Mouse (Mus musculus): Measurements from ENCODE around the gene 1700042G07Rik.
A peak's percentile ranks its signal among the peaks of the same experiment; 100 is the strongest.
"Not testable (repeated sequence)": the region's sequence is repeated elsewhere in the genome, so short reads cannot be mapped to it uniquely, and the experiment has no call there.

1700042G07Rik gene

GRCm38 (mm10) chr4:116204422-116204821 is 31.2 kb downstream of the 1700042G07Rik start:
- DNase-seq (ENCODE audit: low read depth in 2 of 2, low spot score in 2 of 2), result no peak

- DNase-seq (ENCODE audit: low read depth in 2 of 2, low spot score in 2 of 2), result no peak
These were observed 33.4 kb downstream of the 1700042G07Rik start for GRCm38 (mm10) chr4:116206531-116206930.

DNA sequence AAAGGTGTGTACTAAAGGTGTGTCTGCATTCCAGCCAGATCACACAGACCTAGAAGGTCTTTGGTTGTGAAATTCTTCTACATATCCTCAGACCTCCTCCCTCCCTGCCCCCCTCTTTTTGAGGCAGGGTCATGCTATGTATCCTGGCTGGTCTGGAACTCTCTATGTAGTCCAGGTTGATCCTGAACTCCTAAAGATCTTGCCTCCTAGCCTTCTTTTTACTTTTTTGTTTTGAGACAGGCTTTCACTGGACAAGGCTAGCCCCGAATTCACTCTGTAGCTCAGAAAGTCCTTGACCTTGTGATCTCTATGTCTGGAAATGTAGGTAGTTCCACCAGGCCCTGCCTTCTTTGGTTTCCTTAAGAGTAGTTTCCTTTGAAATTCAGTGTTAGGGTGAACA is 35.7 kb downstream of the 1700042G07Rik start:
- DNase-seq (ENCODE audit: low read depth in 2 of 2, low spot score in 2 of 2), result no peak

DNA sequence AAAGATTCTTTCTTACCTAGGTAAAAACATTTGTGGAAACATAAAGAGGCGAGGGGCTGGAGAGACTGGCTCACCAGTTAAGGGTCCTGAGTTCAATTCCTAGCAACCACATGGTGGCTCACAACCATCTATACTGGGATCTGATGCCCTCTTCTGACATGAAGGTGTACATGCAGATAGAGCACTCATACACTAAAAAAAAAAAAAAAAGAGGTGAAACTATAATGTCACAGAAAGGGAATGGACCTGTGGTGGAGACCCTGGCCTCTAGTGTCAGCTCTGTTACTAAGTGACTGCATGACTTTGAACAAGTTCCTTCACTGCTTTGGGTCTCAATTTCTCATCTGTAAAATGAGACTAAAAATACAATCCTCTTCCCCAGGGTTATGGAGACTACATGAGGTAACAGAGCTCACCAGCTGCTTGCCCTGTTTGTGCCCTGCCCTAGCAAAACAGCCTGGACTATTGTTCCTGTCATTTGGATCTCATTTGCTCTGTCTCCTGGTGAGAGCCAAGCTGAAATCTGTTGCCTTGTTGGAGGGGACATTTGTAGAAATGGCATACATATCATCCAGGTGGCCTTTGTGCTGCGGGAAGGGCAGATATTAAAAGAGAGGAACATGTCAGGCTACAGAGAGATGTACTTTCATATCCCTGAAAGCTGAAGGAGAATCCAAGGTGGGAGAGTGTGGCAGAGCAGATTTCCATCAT is 42.9 kb downstream of the 1700042G07Rik start:
- DNase-seq (ENCODE audit: low read depth in 2 of 2, low spot score in 2 of 2), result no peak

- DNase-seq (ENCODE audit: low read depth in 2 of 2, low spot score in 2 of 2), result no peak
These were observed 43.9 kb downstream of the 1700042G07Rik start for GRCm38 (mm10) chr4:116217046-116217445.

DNA sequence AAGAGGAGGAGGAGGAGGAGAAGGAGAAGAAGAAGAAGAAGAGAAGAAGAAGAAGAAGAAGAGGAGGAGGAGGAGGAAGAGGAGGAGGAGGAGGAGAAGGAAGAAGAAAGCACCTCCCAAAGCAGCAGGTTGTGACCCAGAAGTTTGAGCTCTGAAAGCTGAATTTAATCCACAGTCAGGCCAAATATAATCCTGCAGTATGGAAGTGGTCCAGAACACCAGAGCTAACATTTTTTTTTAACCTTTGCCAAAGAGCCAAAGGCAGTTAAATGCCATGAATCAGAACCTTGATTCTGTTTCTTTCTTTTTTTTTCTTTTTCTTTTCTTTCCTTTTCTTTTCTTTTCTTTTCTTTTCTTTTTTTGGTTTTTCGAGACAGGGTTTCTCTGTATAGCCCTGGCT is 44.5 kb downstream of the 1700042G07Rik start:
- DNase-seq (ENCODE audit: low read depth in 2 of 2, low spot score in 2 of 2), result not testable (repeated sequence)

GRCm38 (mm10) chr4:116219056-116219455 is 45.9 kb downstream of the 1700042G07Rik start:
- no peak for DNase-seq (ENCODE audit: low read depth in 2 of 2, low spot score in 2 of 2)

DNA sequence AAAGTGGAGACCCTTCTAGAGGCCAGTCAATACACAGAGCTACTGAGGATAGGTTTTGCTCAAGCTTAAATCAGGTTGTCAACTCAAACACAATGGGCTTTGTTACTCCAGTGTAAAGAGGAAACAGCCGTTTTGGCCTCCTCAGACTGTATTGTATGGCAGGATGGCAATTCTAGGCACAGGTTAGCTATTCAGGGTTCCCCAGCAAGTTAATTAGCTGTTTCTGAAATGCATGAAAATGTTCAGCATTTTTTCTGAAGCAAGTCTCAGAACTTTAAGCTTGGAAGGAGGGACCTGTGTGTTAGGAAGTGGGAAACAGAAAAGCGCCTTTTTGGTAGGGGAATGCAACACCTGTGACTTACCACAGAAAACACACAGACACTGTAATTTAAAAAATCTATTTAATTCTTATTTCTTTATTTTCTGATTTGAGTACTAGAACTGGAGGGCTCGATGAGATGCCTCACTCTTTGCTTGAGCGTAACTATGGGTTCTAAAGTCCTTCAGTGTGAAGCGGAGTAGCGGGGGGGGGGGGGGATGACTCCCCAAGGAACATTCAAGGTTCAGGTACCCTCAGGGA is 47.0 kb downstream of the 1700042G07Rik start:
- no peak for DNase-seq (ENCODE audit: low read depth in 2 of 2, low spot score in 2 of 2)

- DNase-seq (ENCODE audit: low read depth in 2 of 2, low spot score in 2 of 2), result no peak
These were observed 47.6 kb downstream of the 1700042G07Rik start for GRCm38 (mm10) chr4:116220780-116221139.

- DNase-seq (ENCODE audit: low read depth in 2 of 2, low spot score in 2 of 2), result peak; percentile 96 to 97
These were observed 48.1 kb downstream of the 1700042G07Rik start, which contains the start of gene Pik3r3 for GRCm38 (mm10) chr4:116221140-116221851. Pik3r3 (plus strand) TSS chr4:116221618.

DNA sequence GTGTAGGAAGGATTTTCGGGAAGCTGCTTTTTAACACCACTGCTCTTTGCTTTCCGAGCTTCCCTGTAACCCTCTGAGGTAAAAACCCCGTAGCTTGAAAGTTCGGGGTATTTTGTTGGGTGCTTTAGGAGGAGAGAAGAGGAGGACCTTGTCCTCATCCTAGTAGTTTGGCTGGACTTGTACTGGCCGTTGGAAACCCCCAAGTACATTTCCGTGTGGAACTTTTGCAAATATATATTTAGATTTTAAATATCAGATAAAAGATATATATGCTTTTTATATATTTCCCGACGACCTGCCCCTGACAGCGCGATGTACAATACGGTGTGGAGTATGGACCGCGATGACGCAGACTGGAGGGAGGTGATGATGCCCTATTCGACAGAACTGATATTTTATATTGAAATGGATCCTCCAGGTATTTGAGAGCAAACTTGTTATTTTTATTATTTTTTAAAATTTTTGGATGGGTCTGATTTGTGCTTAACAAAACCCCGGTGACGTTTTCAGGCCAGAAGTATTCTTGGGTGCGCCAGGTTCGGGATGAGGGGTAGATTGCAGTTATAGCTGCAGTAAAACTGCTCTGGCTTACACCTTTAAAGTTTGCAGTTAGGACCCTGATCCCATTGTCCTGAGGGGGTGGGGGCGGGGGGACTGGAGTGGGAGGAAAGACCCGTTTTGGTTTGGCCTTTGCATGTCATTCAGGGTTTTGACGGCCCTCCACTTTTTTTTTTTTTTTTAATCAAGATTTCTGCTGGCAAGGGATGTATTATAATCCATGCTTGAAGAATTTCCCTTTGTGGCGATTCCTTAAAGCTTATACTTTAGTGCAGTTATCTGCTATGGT is 49.0 kb downstream of the 1700042G07Rik start:
- peak in 1 of 2 experiments; percentile 25 for DNase-seq (ENCODE audit: low read depth in 2 of 2, low spot score in 2 of 2)

GRCm38 (mm10) chr4:116222843-116223119 is 49.6 kb downstream of the 1700042G07Rik start:
- DNase-seq (ENCODE audit: low read depth in 2 of 2, low spot score in 2 of 2), result no peak
